16 mouse cellular contexts compared by ENCODE assay signal in genomic region chr2:127000406-127001324, GRCm38 (mm10). TPM values are rescaled to one million over a fixed set of nuclear protein-coding genes. Genes with fewer than 3 reads are reported as not detected.
DNase-seq lines count a peak whose midpoint lies in the region; ATAC-seq and TF ChIP-seq lines count a peak whose summit lies in the region.
"Had no signal": no experiment of that assay in that cellular context is flagged by ENCODE, and none has a peak within 500 bp of the region (broad histone marks: within the 10 kb centered on the region; RNA-seq: fewer than 3 reads in every experiment).

No protein-coding gene starts in this region.

- ATAC-seq in hindbrain, embryonic 13.5 days (ENCODE audit: low FRiP score) = no peak
- no peak for ATAC-seq in hindbrain, postnatal 0 days
- ATAC-seq in erythroid progenitor cell, adult 5-6 weeks (replicated peaks; ENCODE audit: low FRiP score, poor library complexity, severe bottlenecking) = no peak
- ATAC-seq: CD4-positive, CD25-positive, alpha-beta regulatory T cell, adult 4 months; inflammation-experienced regulatory T-cells, adult 6 months; midbrain, embryonic 16.5 days; Patski had no signal

- H3K4me1 ChIP-seq in hindbrain, embryonic 13.5 days (replicated peaks) = no peaks in the 10 kb centered on the region
- no peaks in the 10 kb centered on the region for H3K4me1 ChIP-seq in hindbrain, postnatal 0 days (ENCODE audit: insufficient read depth, low read length)
- no peaks in the 10 kb centered on the region for H3K4me1 ChIP-seq in limb, embryonic 10.5 days
- H3K4me1 ChIP-seq: forebrain, embryonic 10.5 days had no signal

- TF ChIP-seq CTCF in hindbrain, postnatal 0 days (IDR thresholded peaks at IDR 0.05; ENCODE audit: low read depth) = no peak

- 0 out of 2 replicates have a peak overlapping the region, but pooled peaks have one; percentile 2 for H3K9ac ChIP-seq in hindbrain, embryonic 13.5 days
- H3K9ac ChIP-seq in hindbrain, postnatal 0 days (replicated peaks; ENCODE audit: low read length) = no peak overlapping the region

- WGBS in hindbrain, embryonic 13.5 days = 76% methylated on average over 8 of the region's 8 CpGs
- WGBS in hindbrain, postnatal 0 days = 72% methylated on average over 8 of the region's 8 CpGs
- WGBS in limb, embryonic 10.5 days = 77% methylated on average over 8 of the region's 8 CpGs

- no peak for DNase-seq in hindbrain, postnatal 0 days (ENCODE audit: low spot score)
- DNase-seq in ES-CJ7 (ENCODE audit: low read depth, low spot score) (peak; percentile 66), ZHBTc4 (ENCODE audit: low read depth, low spot score) (peak; percentile 47)
- DNase-seq in limb, embryonic 10.5 days (ENCODE audit: low spot score) = no peak
- no peak for DNase-seq in lung, postnatal 10 days
- DNase-seq: cerebellum, adult 11 months; heart, postnatal 14 days; thymus, postnatal 14 days had no signal

- H3K9me3 ChIP-seq in hindbrain, embryonic 13.5 days = no peaks in the 10 kb centered on the region
- no peaks in the 10 kb centered on the region for H3K9me3 ChIP-seq in hindbrain, postnatal 0 days (ENCODE audit: low read length)
- H3K9me3 ChIP-seq in limb, embryonic 10.5 days (replicated peaks) = no peaks in the 10 kb centered on the region
- H3K9me3 ChIP-seq: forebrain, embryonic 10.5 days had no signal

- H3K4me2 ChIP-seq in hindbrain, embryonic 13.5 days = no peak overlapping the region
- no peak overlapping the region for H3K4me2 ChIP-seq in hindbrain, postnatal 0 days (ENCODE audit: low read depth, low read length)

- H3K27ac ChIP-seq in hindbrain, embryonic 13.5 days = no peak overlapping the region
- H3K27ac ChIP-seq in hindbrain, postnatal 0 days = no peak overlapping the region
- peak overlapping the region; percentile 36; the same call in 1 of the 2 replicates for H3K27ac ChIP-seq in limb, embryonic 10.5 days
- H3K27ac ChIP-seq: forebrain, embryonic 10.5 days; left cerebral cortex, adult 2 months had no signal

- no peaks in the 10 kb centered on the region for H3K36me3 ChIP-seq in hindbrain, embryonic 13.5 days
- H3K36me3 ChIP-seq in hindbrain, postnatal 0 days (ENCODE audit: insufficient read depth, low read length) = no peaks in the 10 kb centered on the region
- H3K36me3 ChIP-seq in limb, embryonic 10.5 days = no peaks in the 10 kb centered on the region
- H3K36me3 ChIP-seq: forebrain, embryonic 10.5 days had no signal

- no peak overlapping the region for H3K4me3 ChIP-seq in hindbrain, embryonic 13.5 days
- no peak overlapping the region for H3K4me3 ChIP-seq in hindbrain, postnatal 0 days (ENCODE audit: low read length)
- H3K4me3 ChIP-seq in limb, embryonic 10.5 days = no peak overlapping the region
- H3K4me3 ChIP-seq: forebrain, embryonic 10.5 days; left cerebral cortex, adult 2 months had no signal

- H3K27me3 ChIP-seq in hindbrain, embryonic 13.5 days = no peaks in the 10 kb centered on the region
- no peaks in the 10 kb centered on the region for H3K27me3 ChIP-seq in hindbrain, postnatal 0 days (ENCODE audit: insufficient read depth, low read length)
- H3K27me3 ChIP-seq in limb, embryonic 10.5 days (ENCODE audit: low read depth, poor library complexity, severe bottlenecking) = no peaks in the 10 kb centered on the region
- H3K27me3 ChIP-seq: Patski had no signal

RNA-seq across cellular contexts. Expression of gene Ap4e1, which starts 7.9 kb away (rescaled TPM):
- 11.5 and 13.2 TPM in 2 replicates for polyA plus RNA-seq in hindbrain, embryonic 13.5 days (2015; fragmentation: Nextera tagmentation; extraction: Ambion mirVana)
- 9.5 and 10.1 TPM in 2 replicates for total RNA-seq in hindbrain, postnatal 0 days (2014; rRNA removed)
- 5.9 and 7.4 TPM in 2 replicates for polyA plus RNA-seq in hindbrain, postnatal 0 days (2015; fragmentation: Nextera tagmentation; extraction: Ambion mirVana)
- 12.5 and 13.9 TPM in 2 replicates for polyA plus RNA-seq in limb, embryonic 10.5 days (2016; fragmentation: Nextera tagmentation; extraction: Ambion mirVana)
- total RNA-seq in erythroid progenitor cell, adult 5-6 weeks (2015; ENCODE audit: low replicate concordance) = 6.7 and 7.6 TPM in 2 replicates
- total RNA-seq in erythroid progenitor cell, adult 5-6 weeks (2017; ENCODE audit: low replicate concordance) = 9.2 and 17.2 TPM in 2 replicates

Comparison
In these comparisons a context has a peak if more than half of its experiments do, and no peak if none do; other contexts are left out.
1. DNase-seq: peak in ES-CJ7 (single experiment) and ZHBTc4 (single experiment); none in hindbrain, postnatal 0 days (single experiment), limb, embryonic 10.5 days (single experiment) and lung, postnatal 10 days (single experiment).